Mouse (Mus musculus) liver, embryonic 14.5 days (tissue): ENCODE data around the gene Socs1.

Experiments used
- CTCF ChIP-seq: IDR thresholded peaks from 2 replicates; pipeline ENCODE4 v1.5.1; 2016; ENCODE audit warnings: antibody characterized with exemption, low read depth, control low read depth
- EP300 ChIP-seq: IDR thresholded peaks from 2 replicates; pipeline ENCODE4 v1.6.1; 2016; ENCODE audit warnings: antibody characterized with exemption, low read depth

DNA sequence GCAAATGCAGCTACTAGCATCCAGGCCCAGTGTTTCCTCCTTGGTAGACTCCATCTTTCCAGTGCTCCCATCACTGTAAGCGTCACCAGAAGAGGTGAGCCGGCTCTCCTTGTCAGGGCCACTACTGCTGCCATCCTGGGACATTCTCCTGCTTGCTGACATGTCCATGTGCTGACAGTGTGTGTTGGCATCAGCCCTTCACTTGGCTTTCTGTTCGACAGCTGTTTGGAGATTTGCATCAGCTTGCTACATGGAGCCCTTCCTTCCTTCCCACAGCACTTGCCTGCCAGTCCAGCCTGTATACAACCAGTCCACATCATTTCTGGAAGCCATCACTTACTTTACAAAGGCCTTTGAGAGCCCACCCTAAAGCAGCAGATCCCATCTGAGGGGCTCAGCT, 46.5 kb downstream of the Socs1 start:
- TF ChIP-seq CTCF (no peak), EP300 (no peak)
